Mouse (Mus musculus): ENCODE measurements at regions not wholly inside any gene's neighbourhood (a gene's known extent, or its start where the extent isn't known, plus 50 kb on each side); places are given as distances from the start of the nearest gene placed in this dataset.

DNA sequence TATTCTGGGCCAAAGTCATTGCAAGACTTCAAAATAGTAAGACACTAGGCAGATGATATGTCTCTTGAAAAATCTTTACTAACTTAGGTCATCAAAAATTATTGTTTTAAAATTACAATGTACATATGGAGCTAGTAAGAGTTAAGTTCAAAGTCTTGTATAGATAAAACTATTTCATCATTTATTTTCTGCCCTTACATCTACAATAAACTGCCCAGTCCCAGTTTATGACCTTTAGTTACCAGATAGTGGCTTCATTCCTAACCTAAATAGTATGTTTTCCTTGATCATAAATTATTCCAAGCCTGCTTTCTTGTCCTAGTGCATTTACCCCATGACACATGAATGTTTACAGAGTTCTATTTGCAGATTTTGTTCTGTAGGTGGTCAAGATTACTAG lies 72.9 kb downstream of the Manea start:
- Histone ChIP-seq H3K4me2 (replicated peaks) (no peak overlapping the region), H3K9me3 (no peaks in the 10 kb centered on the region), H3K9ac (replicated peaks) (no peak overlapping the region), H3K4me3 (no peak overlapping the region), H3K27ac (replicated peaks) (no peak overlapping the region), H3K27me3 (no peaks in the 10 kb centered on the region), H3K36me3 (no peaks in the 10 kb centered on the region), H3K4me1 (0 out of 2 replicates have a peak, but pooled peaks cover 5% of the 10 kb centered on the region)
- ATAC-seq (replicated peaks), result no peak

DNA sequence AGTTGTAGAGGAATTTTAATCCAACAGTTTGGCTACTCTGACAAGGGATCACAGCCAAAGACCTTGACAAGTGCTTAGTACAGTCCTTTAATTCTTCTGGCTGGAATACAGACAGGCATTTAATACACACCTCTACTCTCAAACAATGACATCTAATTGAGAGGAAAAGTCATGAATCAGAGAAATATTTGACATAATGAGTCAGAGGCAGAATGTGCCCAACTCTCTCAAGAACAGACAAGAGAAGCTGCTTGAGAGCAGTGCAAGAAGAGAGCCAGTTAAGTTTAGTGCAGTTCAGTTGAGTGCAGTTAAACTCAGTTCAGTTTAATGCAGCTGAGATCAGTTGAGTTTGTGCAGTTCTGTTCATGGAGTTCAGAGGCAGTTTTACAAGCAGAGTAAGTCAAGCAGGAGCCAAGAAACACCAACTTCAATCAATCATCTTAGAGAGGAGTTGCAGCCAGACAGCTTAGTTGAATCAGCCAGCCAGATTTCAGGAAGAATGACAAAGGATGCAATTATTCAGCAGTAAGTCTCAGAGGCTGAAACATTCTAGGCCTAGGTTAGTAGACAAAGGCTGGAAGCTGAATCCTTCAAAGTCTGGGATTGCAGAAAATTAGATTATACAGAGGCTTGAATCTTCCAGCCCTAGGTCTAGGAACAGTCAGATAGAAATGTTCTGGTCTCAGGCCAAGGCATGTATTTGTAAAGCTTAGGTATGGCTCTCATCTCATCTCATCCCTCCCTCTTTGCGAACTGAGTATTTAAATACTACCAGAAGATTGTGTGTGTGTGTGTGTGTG lies 87.3 kb downstream of the Manea start:
- no peak overlapping the region for H3K27ac ChIP-seq (replicated peaks)
- no peak overlapping the region for H3K9ac ChIP-seq (replicated peaks)
- WGBS, result 62% methylated on average over 1 of the region's 1 CpGs
- no peaks in the 10 kb centered on the region for H3K9me3 ChIP-seq
- H3K27me3 ChIP-seq, result no peaks in the 10 kb centered on the region
- H3K36me3 ChIP-seq, result no peaks in the 10 kb centered on the region
- ATAC-seq (replicated peaks), result peak; percentile 51; the same call in 1 of the 2 replicates
- no peak overlapping the region for H3K4me3 ChIP-seq
- no peak overlapping the region for H3K4me2 ChIP-seq (replicated peaks)
- no peaks in the 10 kb centered on the region; the same call in 1 of the 2 replicates for H3K4me1 ChIP-seq

DNA sequence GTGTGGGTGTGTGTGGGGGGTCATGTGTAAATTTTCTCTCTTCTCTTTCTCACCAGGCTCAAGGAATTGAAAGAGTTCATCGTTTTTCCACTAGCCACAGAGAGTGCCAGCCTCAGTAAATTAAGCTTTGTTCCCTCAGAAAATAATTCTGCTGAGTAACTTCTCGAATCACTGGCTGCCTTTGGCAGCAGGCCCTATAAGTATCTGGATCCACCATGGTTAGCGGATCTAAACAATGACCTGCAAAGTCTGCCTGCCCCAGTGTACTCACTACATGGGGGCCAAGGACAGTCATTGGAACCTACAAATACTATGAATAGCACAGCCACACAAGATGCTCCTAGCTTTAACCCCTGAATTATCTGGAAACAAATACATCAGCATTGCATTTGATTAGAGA lies 90.8 kb downstream of the Manea start:
- Histone ChIP-seq H3K4me1 (no peaks in the 10 kb centered on the region; the same call in 1 of the 2 replicates), H3K9ac (replicated peaks) (no peak overlapping the region), H3K27me3 (no peaks in the 10 kb centered on the region), H3K4me3 (no peak overlapping the region), H3K27ac (replicated peaks) (no peak overlapping the region), H3K9me3 (no peaks in the 10 kb centered on the region), H3K36me3 (no peaks in the 10 kb centered on the region), H3K4me2 (replicated peaks) (no peak overlapping the region)
- ATAC-seq (replicated peaks), result no peak
- WGBS, result 12% methylated on average over 3 of the region's 3 CpGs

DNA sequence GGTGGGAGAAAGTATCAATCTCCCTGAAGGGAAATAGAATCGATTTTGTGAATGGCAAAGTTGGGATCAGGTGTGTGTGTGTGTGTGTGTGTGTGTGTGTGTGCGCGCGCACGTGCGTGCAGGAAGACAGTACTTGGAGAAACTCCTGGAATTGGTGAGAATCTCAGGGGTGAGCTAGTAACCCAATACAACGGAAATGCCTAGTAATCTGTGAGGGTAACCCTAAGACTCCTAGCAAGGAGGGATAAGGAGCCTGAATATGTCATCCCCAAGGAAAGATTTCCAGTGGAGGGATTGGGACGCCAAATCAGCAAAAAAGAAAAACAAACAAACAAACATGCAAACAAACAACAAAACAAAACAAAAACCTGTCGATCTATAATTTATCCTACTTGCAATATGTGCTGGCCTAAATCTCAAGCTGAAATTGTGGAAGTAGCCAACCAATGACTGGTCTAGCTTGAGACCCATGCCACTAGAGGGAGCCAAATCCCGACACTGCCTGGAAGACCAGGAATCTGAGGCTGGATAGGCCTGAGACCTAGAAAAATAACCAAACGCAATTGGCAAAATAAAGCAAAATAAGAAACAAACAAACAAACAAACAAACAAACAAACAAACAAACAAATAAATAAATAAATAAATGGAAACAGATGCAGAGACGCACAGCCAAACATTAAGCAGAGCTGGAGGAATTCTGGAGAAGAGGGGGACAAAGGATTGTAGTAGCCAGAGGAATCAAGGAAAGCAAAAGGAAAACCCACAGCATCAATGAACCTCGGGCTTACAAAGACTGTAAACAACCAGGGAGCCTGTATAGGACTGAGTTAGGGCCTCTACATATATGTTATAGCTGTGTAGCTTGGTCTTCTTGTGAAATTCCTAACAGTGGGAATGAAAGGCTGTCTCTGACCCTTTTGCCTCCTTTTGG lies 98.5 kb downstream of the Manea start:
- Histone ChIP-seq H3K9ac (replicated peaks) (no peak overlapping the region), H3K27ac (replicated peaks) (no peak overlapping the region), H3K4me2 (replicated peaks) (no peak overlapping the region), H3K4me3 (no peak overlapping the region), H3K4me1 (no peaks in the 10 kb centered on the region), H3K9me3 (no peaks in the 10 kb centered on the region), H3K27me3 (no peaks in the 10 kb centered on the region), H3K36me3 (no peaks in the 10 kb centered on the region)
- peak; percentile 94 for ATAC-seq (replicated peaks)
- 68% methylated on average over 13 of the region's 13 CpGs for WGBS

DNA sequence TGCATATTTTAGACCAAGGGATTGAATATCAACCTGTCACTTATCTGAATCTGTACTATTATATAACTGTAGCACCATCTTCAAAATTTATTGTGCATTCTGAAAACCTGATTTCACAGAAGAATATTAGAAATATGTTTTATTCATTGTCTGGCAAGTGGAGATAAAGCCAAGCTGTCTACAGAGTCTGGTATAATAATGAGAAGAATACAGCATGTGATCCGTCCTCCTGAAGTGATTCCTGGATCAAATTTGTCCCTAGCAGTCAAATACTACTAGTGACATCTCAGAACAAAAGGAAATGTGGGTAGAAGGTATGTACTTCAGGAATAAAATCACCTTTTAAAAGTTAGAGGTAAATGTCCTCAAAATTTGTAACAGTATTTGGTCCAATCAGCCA lies 123.4 kb downstream of the Manea start:
- Histone ChIP-seq H3K4me3 (no peak overlapping the region), H3K36me3 (no peaks in the 10 kb centered on the region), H3K9ac (replicated peaks) (no peak overlapping the region), H3K4me1 (no peaks in the 10 kb centered on the region), H3K9me3 (no peaks in the 10 kb centered on the region), H3K27me3 (no peaks in the 10 kb centered on the region), H3K27ac (replicated peaks) (no peak overlapping the region), H3K4me2 (replicated peaks) (no peak overlapping the region)
- 62% methylated on average over 1 of the region's 1 CpGs for WGBS
- 0 out of 2 replicates have a peak, but pooled peaks have one; percentile 64 for ATAC-seq (replicated peaks)
